Mouse (Mus musculus) C2C12 (cell line): ENCODE measurements around the gene Ctsf. TPM values are rescaled to one million over a fixed set of nuclear protein-coding genes. Genes with fewer than 3 reads are reported as not detected.

Experiments
- H3K27me3 ChIP-seq: one replicate; pipeline ENCODE4 v1.6.1; 2011; ENCODE audit not compliant: control insufficient read depth, insufficient read depth, insufficient read length
- H3K36me3 ChIP-seq: one replicate; pipeline ENCODE4 v1.6.1; 2011; ENCODE audit not compliant: control insufficient read depth, insufficient read depth
- H3K4me3 ChIP-seq: one replicate; pipeline ENCODE4 v1.5.1; 2011; ENCODE audit warnings: mild to moderate bottlenecking, control low read depth; ENCODE audit not compliant: poor library complexity, insufficient read depth, severe bottlenecking
- H3K79me2 ChIP-seq: one replicate; pipeline ENCODE4 v1.6.1; 2011; ENCODE audit not compliant: control insufficient read depth, insufficient read depth
- H3K79me3 ChIP-seq: one replicate; pipeline ENCODE4 v1.6.1; 2011; ENCODE audit warnings: low read depth, control low read depth
- H3ac ChIP-seq: one replicate; pipeline ENCODE3; 2011; ENCODE audit warnings: low read depth; ENCODE audit not compliant: control insufficient read depth, insufficient read length
- CEBPB ChIP-seq: IDR thresholded peaks from one replicate; pipeline ENCODE4 v1.6.1; 2011; ENCODE audit warnings: low read depth, mild to moderate bottlenecking, control low read depth, moderate library complexity
- CTCF ChIP-seq: IDR thresholded peaks from one replicate; pipeline ENCODE4 v1.5.1; 2011; ENCODE audit not compliant: control insufficient read depth, insufficient read depth, insufficient read length
- FOSL1 ChIP-seq: IDR thresholded peaks from one replicate; pipeline ENCODE4 v1.8.0; 2011; ENCODE audit warnings: mild to moderate bottlenecking, low read length; ENCODE audit not compliant: poor library complexity, insufficient read depth, severe bottlenecking
- MAX ChIP-seq: IDR thresholded peaks from one replicate; pipeline ENCODE4 v1.6.1; 2011; ENCODE audit warnings: mild to moderate bottlenecking, control low read depth
- MYOD1 ChIP-seq: IDR thresholded peaks from one replicate; pipeline ENCODE4 v1.6.1; 2011; ENCODE audit warnings: low read depth; ENCODE audit not compliant: control insufficient read depth, insufficient read length
- MYOG ChIP-seq: IDR thresholded peaks from one replicate; pipeline ENCODE4 v1.6.1; 2011; ENCODE audit not compliant: control insufficient read depth, insufficient read length; ENCODE audit errors: extremely low read depth
- USF1 ChIP-seq: IDR thresholded peaks from one replicate; pipeline ENCODE4 v1.6.1; 2011; ENCODE audit warnings: low read depth, mild to moderate bottlenecking, control low read depth, moderate library complexity
- polyA plus RNA-seq: library from polyadenylated mRNA; unstranded; fragments of >200 nt; fragmentation: generic; extraction: Trizol; gene quantifications from one replicate; pipeline ENCODE4 v1.2.1, GENCODE M21; 2012; ENCODE audit warnings: missing spikeins

The Ctsf gene
- polyA plus RNA-seq, 1 experiment: 1.2 TPM

- H3K79me2 ChIP-seq: no peaks in the 10 kb centered on the region
- H3ac ChIP-seq: no peak overlapping the region
- peaks cover 26% of the 10 kb centered on the region for H3K27me3 ChIP-seq
- TF ChIP-seq CEBPB: no peak
- no peak for TF ChIP-seq USF1
- no peak for TF ChIP-seq CTCF
- no peak for TF ChIP-seq FOSL1
- TF ChIP-seq MYOD1: no peak
- no peak for TF ChIP-seq MYOG
- TF ChIP-seq MAX: no peak
- H3K36me3 ChIP-seq: no peaks in the 10 kb centered on the region
- H3K79me3 ChIP-seq: no peaks in the 10 kb centered on the region
- H3K4me3 ChIP-seq: no peak overlapping the region
Observed at GRCm38 (mm10) chr19:4842611-4843010, 12.3 kb upstream of the Ctsf start.

GRCm38 (mm10) chr19:4845846-4846245, 9.1 kb upstream of the Ctsf start:
- Histone ChIP-seq H3K36me3 (no peaks in the 10 kb centered on the region), H3K4me3 (no peak overlapping the region), H3K27me3 (peaks cover 39% of the 10 kb centered on the region), H3ac (no peak overlapping the region), H3K79me3 (no peaks in the 10 kb centered on the region), H3K79me2 (no peaks in the 10 kb centered on the region)
- TF ChIP-seq MYOG (no peak), CEBPB (no peak), MYOD1 (no peak), MAX (no peak), FOSL1 (no peak), CTCF (no peak), USF1 (no peak)

DNA sequence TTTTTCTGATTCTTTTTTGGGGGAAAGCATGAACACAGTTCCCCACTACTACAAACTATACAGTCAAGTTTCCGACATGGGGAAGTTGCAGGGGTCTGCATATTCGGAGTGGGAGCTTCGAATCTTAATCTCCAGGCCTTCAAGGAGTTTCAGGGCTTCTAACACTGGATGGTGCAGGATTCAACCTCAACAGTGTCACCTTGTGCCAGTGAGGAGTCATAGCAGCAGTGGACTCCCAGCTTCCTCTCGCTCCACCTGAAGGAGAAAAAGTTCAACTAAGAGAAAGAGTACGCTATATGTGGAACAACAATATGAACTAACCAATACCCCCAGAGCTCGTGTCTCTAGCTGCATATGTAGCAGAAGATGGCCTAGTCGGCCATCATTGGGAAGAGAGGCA, 7.4 kb upstream of the Ctsf start:
- Histone ChIP-seq H3K79me2 (no peaks in the 10 kb centered on the region), H3K79me3 (no peaks in the 10 kb centered on the region), H3ac (no peak overlapping the region)

DNA sequence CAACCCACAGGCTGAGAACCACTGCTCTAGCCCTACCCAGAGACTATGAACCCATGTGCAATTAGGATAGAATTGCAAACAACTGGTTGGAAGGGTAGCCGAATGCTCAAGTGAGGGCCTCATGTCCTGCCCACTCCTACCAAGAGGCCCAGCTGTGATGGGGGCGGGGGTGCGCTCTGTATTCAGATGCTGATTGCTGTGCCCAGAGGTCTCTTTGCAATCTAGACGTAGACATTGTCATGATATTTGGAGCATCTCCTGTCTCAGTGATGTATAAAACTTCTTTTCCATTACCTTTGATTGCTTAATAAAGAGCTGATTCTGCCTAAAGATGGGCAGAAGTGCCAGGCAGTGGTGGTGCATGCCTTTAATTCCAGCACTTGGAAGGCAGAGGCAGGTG, 5.1 kb upstream of the Ctsf start:
- no peak overlapping the region for H3ac ChIP-seq
- H3K4me3 ChIP-seq: no peak overlapping the region
- H3K79me3 ChIP-seq: no peaks in the 10 kb centered on the region
- H3K36me3 ChIP-seq: no peaks in the 10 kb centered on the region
- H3K79me2 ChIP-seq: no peaks in the 10 kb centered on the region
- H3K27me3 ChIP-seq: peaks cover 34% of the 10 kb centered on the region
- TF ChIP-seq MYOG (no peak), CTCF (no peak), FOSL1 (no peak), USF1 (no peak)

More for the DNA sequence above, 7.4 kb upstream of the Ctsf start:
- Histone ChIP-seq H3K27me3 (peaks cover 30% of the 10 kb centered on the region), H3K4me3 (no peak overlapping the region), H3K36me3 (no peaks in the 10 kb centered on the region)
- no peak for TF ChIP-seq FOSL1
- TF ChIP-seq CTCF: peak; percentile 34

DNA sequence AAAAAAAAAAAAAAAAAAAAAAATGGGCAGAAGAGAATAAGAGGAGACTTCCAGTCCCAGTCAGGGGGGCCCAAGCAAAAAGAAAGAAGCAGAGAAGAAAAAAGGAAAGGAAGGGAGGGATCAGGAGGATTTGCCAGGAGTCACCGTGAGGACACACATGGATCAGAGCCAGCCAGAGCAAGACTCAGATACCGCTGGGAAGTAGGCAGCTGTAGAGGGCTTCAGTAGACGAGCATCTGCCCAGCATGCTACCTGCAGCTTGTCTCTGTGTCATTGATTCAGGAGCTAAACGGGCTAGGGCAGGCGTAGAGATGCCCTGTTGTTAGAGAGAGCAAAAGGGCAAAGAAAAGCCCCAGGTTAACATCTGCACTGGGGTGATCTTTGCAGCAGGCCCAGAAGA, 4.6 kb upstream of the Ctsf start:
- Histone ChIP-seq H3K36me3 (no peaks in the 10 kb centered on the region), H3ac (no peak overlapping the region), H3K79me2 (no peaks in the 10 kb centered on the region), H3K79me3 (no peaks in the 10 kb centered on the region), H3K4me3 (no peak overlapping the region), H3K27me3 (peaks cover 37% of the 10 kb centered on the region)
- TF ChIP-seq CTCF (no peak), FOSL1 (no peak), CEBPB (no peak), MYOG (no peak), USF1 (no peak), MYOD1 (no peak), MAX (no peak)

DNA sequence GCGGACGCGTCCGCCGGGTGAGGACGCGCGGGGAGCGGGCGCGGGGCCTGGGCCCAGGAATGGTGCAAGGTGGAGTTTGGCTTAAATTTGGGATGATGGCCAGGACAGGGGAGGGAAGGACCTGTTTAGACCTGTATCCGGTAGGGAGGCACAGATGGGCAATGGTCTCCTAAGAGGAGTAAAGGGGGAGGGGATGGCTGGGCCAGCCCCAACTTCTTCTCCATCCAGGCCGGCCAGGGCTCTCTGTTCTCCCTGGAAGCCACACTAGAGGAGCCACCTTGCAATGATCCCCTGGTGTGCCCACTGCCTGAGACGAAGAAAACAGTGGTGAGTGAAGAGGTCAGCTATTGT, 515 bp downstream of the Ctsf start:
- H3K27me3 ChIP-seq: peaks cover 32% of the 10 kb centered on the region
- H3K79me3 ChIP-seq: no peaks in the 10 kb centered on the region
- H3K79me2 ChIP-seq: no peaks in the 10 kb centered on the region
- H3ac ChIP-seq: peak overlapping the region; percentile 38
- H3K36me3 ChIP-seq: no peaks in the 10 kb centered on the region
- TF ChIP-seq FOSL1: no peak
- TF ChIP-seq CTCF: no peak
- TF ChIP-seq MYOD1: no peak
- TF ChIP-seq USF1: no peak
- no peak for TF ChIP-seq CEBPB
- TF ChIP-seq MAX: no peak
- no peak for TF ChIP-seq MYOG
- H3K4me3 ChIP-seq: no peak overlapping the region
